Mouse (Mus musculus): ENCODE results near the gene Col19a1.

Col19a1 gene

DNA sequence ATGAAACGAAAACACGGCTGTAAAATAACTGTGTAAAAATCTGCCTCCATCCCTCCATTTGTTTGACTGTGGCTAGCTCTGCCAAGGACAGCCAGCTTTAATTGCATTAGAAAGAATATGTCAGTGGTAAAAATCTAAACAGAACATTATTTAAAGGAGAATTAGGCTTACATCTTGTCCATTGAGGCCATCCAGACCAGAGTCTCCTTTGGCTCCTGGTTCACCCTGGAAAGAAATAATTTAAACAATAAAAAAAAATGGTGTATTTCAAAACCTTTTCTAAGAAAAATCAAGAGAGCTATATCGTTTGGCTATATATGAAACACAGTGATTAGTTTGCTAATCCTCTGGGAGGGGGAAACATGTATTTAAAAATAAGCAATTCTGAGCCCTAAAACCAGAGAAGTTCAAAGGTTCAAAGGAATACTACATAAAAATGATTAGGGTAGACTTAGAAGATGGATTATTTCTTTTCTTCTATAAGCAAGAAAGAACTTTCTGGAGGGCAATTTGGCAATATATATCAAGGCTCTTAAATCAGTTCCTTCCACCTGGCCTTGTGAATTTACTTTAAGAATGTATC, 125.9 kb downstream of the Col19a1 start:
- DNase-seq (ENCODE audit: low read depth, low spot score): no peak

DNA sequence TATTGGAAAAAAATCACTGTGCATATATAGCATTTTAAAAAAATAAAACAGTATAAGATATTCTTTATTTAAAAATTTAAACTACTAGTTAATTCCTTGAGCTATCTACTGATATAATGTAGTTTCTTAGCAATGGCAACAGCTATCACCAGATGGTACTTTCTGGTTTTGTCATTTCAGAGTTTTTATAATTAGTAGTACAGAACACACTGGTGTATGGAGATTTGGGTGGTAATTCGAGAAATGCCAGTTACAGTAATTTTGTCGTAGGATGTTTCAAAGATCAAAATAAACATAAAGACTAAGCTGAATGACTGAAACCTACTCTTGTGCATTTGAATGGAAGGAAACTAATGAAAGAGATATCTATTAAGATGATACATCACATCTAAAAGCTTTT, 129.3 kb downstream of the Col19a1 start:
- no peak for DNase-seq (ENCODE audit: low read depth, low spot score)

DNA sequence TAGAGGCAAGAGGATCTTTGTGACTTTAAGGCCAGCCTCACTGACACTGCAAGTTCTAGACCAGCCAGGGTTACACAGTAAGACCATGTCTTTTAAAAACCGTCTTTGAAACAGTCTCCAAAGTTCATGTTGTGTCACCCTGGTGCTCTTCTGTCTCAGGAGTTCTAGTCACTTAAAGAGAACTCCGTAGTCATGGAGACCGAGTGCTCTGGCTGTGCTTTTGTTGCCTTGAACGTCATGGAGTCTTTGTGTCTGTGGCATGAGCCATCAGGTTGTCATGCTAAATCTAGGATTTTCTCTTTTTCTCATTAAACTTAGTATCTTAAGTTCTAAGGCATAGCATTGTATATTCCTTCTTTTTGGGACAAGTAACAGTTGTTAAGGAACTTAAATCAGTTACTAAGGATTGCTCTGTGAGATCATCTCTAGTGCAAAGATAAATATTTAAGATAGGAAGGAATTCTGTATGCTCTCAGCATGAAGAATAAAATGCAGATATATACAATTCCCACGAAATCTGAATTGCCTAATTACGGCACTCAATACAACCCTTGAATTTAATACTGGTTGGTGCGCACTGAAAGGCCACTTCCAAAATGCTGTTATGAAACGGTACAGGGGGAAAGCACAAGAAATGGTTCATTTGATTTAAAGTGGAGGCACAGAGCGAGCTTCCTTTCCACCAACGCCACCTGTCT, 134.6 kb downstream of the Col19a1 start:
- no peak for DNase-seq (ENCODE audit: low read depth, low spot score)

DNA sequence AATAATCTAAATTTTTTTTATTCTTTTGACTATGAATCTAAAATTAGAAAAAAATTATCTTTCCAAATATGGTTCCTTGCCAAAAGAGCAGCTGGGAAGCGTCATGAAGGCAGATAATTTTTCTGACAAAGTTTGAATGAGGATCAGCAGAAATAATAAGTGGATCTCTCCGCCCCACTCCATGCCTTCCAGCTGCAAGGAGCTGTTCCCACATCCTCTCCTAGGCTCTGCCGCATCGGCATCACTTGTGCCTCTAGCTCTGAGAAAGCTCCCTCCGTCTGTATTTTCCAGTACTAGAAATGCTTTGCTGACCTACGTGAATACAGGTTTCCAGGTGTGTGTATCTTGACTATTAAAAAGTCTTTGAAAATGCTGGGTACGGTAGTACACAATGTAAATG, 135.1 kb downstream of the Col19a1 start:
- DNase-seq (ENCODE audit: low read depth, low spot score): no peak

DNA sequence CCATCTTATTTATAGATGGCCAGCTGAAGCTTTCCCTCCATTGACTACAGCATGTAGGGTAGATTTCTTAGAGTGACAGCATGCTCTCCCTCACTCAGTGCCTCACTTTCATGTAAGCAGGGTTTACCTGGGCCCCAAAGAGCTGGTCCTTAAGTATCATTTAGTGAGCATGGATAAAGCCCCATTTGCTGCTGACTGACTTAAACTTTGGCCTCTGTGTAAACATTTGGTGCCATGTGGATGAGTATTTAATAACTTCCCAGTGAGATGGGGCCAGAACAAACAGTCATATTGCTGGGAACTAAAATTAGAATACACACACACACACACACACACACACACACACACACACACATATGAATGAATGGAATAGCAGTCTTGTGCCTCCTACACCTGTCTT, 149.8 kb downstream of the Col19a1 start:
- DNase-seq (ENCODE audit: low read depth, low spot score): no peak

DNA sequence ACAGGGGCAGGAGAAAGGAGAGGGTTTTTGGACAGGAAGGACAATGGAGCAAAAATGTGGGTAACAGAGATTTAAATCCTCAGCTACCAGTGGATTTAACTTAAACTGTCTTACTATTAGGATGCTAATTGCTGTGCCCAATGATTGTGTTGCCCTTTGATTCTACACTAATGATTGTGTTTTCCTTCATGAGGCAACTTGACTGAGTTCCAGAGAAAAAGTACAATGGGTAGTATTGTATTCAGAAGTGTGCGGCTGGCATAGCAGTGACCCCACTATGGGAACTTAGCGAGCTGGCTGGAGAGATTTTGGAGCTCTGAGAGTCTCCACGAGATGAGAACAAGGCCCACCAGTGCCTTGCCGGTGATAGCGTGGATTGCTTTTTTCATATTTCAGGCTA, 159.0 kb downstream of the Col19a1 start:
- DNase-seq (ENCODE audit: low read depth, low spot score): no peak

DNA sequence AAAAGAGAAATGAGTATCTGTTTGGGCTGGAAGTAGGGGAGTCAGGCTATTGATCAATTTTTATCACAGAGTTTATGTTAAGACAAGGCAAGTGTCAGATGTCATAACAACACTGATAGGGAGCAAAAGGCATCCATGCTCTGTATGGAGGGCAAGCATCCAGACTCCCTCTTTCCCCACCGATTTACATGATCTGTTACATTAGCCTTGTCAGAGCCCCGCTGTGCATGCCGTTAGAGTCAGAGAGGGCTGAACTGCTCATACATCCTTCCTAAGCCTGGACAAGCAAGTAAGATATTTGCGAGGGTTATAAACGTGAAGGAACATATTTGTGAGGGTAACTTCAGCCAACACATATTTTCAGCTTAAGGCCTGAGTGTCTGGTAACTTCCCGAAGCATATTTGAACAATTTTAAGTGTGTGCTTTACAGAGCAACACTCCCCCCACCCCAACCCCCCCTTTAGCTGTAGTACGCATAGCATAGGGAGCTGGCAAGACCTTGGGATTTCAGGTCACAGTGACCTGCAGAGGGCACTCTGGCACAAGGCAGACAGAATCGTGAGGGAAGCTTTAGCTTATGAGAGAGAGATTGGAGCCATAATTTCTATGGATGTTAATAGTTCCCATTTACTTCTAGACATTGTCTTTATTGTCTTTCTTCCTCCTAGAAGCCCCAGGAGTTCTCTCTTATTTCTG, 209.0 kb downstream of the Col19a1 start:
- DNase-seq (ENCODE audit: low read depth, low spot score): peak; percentile 25

DNA sequence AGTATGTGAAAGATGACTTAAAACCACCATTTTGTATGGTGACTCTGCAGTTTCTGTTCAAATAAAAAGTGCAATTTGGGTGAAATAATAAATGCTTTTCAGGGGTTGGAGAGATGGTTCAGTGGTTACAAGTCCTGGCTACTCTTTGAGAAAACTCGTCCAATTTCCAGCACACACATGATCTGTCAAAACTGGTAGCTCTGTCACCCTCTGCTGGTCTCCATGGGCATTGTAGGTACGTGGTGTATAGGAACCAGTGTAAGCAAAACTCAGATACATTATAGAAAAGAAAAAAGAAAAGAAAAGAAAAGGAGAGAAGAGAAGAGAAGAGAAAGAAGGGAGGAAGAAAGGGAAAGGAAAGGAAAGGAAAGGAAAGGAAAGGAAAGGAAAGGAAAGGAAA, 212.4 kb downstream of the Col19a1 start:
- DNase-seq (ENCODE audit: low read depth, low spot score): peak; percentile 67

DNA sequence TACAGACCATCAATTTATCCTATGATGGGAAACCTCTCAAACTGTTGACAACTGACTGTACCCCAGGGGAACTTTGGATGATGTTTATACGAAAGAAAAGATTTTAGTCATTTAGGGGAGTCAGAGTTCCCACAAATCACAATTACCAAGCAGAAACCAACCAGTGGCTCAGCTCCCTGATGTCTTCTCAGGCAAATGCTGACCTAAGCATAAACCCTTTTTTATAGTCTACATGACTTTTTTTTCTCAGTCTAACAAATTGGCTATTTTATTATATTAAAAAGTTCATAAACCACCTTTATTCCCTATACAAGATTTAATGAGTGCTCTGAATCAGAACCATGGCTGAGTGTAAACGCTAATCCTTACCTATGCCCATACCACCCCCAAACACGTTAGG, 213.6 kb downstream of the Col19a1 start:
- no peak for DNase-seq (ENCODE audit: low read depth, low spot score)

DNA sequence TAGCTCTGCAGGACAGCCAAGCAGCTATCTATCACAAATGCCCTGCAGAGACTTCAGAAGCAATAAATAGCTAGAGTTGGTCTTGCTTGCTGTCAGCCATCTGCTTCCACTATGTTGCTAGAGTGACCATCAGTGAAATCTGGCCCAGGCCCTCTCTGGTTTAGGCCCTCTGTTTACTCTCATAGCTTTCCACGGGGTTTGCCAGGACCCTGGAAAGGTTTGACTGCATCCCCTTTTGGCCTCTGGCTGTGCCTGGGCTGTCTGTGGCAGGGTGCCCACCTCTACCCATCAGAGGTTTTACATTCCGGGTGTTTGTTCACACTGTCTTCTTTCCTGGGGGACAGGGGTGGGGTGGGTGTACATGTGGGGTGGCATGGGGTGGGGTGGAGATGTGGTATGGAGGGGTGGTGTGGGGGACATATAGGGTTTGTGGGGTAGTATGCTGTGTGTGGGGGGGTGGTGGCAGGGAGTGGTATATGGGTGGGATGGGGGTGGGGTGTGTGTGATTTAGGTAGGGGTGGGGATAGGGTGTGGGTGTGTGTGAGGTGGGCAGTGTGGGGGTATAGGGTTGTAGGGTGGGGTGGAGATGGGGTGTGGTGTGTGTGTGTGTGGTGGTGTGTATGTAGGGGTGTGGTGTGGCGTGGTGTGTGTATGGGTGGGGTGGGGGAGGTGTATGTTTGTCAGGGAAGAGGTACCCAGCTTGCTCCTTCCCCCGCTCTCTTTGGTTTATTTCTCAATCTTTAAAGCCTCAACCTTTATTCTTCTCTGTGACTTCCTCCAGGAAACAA, 214.6 kb downstream of the Col19a1 start:
- DNase-seq (ENCODE audit: low read depth, low spot score): no peak

DNA sequence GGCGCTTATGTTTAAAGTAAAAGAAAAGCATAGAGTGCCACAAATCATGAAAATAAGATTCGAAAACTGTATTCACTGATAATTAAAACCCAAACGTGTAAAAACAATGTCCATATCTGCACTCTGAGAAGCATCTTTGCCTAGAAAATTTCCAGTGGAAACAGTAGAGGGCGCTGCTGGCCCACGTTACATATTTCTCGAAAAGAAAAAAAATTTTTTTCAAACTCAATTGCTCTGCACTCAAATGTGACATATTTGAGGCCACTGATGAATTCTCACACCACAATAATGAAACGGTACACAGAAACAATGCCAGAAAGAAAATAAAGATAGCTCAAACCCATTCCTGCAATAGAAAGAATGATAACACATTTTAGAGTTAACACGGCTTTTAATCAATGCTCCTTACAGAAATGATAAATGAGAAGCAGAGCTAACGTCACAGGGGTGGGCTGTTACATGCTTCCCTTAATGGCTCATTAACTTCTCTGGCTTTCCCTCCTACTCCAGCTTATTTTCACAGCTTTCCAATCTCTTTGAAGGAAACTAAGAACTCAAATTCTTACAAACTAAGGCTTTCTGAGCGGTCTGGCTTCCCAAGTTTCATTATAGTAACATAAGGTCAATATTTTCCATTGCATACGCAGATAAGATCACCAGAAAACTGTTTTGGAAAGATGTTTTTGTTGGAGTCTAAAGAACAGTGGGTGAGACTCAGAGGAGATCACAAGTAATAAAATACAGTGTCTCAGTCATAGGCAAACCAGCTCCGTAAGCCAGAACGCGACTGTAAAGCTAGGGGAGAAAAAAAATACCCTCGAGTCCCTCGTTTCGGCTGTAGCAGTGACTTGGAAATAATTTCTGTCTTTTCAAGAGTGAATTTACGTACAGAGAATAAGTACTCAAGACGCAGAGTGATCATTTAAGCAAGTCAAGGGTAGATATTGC, 219.4 kb downstream of the Col19a1 start:
- DNase-seq (ENCODE audit: low read depth, low spot score): no peak

DNA sequence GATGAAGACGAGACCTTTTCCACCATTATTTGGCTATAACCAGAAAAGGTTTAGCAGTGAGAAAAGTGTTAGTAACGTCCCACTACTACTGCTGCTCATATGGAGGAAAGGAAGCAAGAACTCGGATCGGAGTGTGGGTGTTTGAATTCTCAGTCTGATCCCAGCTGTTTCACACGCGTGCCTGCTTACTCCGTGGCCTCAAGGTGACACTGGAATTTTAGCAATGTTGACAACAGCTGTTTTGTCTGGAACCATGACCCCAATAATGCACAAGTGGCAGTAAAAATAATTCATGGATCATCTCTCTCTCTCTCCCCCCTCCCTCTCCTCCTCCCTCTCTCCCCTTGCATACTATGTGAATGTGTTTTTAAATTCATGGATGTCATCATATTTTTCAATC, 222.5 kb downstream of the Col19a1 start:
- DNase-seq (ENCODE audit: low read depth, low spot score): no peak

DNA sequence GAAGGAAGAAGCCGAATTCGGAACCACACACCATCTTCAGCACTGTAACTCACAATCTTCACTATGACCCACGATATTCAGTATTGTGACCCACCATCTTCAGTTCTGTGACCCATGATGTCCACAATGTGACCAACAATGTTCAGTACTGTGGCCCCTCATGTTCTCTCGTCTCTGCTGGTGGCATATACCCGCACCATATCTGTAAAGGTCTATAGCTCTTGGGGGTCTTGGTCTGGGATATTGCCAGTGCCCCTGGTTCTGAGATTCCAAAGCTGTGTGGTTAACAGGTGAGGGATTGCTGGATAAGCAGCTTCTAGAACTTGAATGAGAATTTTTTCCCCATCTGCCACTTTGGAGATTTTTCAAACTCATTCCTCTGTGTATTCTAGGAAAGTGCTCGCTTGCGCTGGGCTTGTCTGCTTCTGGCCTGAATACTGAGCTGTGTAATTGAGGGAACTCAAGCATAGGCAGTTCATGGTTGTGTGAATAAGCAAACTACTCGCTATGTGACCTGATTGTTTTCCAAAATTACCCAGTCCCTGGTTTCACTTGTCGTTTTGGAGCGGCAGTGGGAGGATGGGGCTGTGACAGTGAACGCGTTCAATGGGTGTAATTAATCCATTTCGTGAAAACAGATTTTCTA, 225.2 kb downstream of the Col19a1 start:
- DNase-seq (ENCODE audit: low read depth, low spot score): no peak

DNA sequence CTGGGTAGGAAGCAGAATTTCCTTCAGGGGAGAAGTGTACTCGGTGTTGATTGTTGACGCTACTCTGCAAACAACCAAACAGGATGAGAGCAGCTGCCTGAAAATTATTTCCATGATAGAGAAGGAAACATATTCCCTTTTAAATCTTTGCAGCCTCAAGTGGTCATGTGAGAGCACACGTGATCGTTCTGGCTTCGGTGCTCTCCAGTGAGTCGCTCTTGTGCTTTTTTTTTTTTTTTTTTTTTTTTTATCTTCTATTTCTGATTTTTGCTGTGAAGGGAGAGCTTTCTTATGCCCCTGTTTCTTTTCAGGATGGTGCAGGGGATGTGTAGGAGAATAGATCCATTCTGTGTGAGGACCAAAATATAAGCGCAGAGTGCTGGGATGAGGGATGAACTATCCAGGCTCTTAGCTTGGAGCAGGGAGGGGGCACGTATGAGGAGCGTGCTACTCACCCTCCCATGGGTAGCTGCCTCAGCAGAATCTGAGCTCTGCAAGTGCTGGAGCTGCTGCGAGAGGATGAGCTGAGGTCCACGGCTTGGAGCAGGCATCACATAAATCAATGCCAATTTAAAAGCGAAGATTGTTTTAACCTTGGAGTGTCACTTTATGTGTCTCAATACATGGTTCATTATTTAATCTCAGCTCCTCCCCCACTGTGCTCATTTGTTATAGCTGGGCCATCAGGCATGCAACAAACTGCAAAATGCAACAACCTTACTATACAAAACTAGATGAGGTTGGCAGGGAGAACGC, 237.6 kb downstream of the Col19a1 start:
- no peak for DNase-seq (ENCODE audit: low read depth, low spot score)

DNA sequence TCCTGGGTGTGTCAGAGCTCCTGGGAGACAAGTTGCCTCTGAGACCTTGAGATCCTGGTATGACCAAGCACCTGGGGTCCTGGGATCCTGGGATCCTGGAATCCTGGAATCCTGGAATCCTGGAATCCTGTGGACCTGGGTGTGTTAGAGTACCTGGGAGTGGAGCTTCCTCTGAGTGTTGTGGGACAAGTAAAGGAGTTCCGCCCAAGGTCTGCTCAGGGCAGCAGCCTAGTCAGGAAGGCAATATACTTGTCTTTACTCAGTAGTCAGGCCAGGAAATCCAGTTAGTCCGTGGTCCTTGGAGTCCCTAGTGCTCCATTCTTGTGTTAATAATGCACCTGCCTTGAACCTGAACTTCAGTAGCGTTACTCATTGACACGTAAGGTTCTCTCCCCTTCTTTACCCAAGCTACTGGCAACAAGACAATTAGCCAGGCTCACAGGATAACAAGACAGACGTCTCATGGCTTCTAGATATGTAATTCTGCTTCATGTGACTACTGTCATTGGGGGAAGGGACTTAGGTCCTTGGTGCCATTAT, 239.6 kb downstream of the Col19a1 start:
- DNase-seq (ENCODE audit: low read depth, low spot score): peak; percentile 44

DNA sequence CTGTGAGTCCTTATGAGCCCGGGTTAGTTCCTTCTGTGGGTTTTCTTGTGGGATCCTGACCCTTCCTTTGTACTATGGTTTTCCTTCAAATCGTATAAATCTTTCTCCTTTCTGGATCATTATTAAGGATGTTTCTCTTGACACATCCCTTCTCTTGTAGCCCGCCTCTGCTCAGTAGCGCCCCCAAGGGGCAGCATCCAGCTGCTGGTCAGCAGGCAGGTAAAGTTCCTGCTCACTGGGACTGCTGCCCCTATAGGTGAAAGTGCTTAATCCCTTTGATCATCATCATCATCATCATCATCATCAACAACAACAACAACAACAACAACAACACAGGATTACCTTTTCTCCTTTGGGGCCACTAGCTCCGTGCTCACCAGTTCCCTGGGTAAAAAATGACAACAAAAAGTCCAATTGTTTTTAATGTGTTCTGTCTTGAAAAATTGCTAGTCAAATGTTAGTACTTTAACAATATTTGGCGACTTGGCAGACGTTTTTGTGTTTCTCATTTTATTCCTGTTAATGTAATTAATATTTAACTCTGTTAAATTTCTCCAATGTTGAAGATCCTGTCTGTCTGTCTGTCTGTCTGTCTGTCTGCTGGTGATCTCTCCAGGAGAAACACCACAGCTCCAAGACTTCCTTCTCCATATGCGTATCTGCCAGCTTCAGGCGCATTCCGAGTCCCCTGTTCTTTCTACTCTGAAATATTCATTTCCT, 249.6 kb downstream of the Col19a1 start:
- DNase-seq (ENCODE audit: low read depth, low spot score): peak; percentile 26

DNA sequence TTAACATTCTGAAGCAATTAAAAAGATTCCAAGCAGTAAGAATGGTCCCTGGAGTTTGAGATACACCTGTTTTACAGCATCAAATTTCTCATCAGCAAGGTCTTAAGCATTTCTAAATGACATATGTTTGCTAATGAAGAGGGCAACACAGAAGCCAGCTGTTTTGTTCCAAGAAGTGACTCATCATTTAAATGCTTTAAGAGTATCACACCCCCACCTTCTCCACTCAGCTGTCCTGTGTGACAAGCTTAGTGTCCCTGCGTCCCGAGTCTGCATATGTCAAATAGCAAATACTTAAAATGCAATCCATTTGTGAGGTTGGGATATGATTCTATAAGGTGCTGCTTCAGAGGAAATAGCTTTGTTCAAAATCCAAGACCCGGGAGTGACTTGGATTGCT, 251.2 kb downstream of the Col19a1 start:
- DNase-seq (ENCODE audit: low read depth, low spot score): no peak

DNA sequence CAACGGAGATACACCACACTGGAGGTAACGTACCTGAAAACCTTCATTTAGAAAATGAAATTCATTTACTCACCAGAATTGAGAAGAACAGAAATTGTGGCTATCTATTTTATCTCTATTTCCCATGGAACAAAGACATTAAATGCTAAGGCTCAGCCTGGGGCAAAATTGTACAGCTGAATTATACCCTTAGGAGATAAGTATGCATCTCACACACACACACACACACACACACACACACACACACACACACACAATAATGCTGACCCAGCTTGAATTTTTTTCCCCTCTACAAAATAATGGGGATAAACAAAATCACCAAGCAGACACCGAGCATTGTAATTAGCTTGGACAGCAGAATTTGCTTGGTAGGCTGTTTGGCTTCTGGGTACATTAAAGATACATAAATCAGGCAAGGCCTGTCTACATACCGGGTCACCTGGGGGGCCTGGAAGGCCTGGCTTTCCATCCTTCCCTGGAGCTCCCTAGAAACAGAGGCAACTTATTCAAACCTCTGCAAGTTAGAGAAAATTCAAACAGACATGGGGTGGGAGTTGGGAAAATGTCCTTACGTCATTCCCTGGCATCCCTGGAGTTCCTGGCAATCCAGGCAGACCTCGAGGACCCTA, 270.2 kb downstream of the Col19a1 start:
- no peak for DNase-seq (ENCODE audit: low read depth, low spot score)

DNA sequence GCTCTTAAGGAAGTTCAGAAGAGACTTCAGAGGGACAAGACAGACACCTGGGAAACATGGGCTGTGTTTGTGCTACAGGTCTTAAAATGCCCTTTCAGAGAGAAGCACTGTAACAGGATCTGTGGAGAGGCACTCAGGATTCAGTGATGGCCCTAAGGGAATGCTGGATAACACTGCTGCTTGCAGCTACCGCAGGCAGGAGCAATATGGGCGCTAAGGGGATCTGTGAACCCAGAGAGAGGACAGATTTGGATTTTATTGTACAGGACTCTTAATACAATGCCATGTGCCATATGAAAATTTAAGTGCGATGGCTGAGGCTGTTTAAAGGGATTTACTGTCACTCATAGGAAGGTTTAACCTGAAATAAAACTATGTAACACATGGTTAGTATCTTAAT, 270.8 kb downstream of the Col19a1 start:
- DNase-seq (ENCODE audit: low read depth, low spot score): no peak
